Comparison of ENCODE assay signal across 21 mouse cellular contexts in the genomic region with DNA sequence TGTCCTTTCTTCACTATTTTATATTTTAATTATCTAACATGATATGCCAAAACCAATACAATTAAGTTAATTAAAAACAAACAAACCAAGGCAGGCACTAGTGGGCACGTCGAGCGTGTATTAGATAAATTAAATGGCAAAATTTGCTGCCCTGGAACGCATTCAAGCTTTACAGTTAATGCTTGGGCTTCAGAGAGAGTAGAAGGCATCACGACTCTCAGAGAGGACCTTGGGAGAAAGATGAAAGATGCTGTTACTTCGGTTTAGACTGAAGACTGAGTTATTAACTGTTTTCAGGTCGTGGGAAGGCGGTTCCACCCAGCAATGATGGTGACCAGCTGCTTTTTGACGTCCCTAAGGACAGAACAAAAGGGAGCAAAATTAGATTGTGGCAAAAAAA.
DNase-seq lines count a peak whose midpoint lies in the region; ATAC-seq and TF ChIP-seq lines count a peak whose summit lies in the region.
"Had no signal": no experiment of that assay in that cellular context is flagged by ENCODE, and none has a peak within 500 bp of the region (broad histone marks: within the 10 kb centered on the region; RNA-seq: fewer than 3 reads in every experiment).

No protein-coding gene starts in this region.

- H3K9ac ChIP-seq in intestine, embryonic 14.5 days (ENCODE audit: low read length), result no peak overlapping the region
- no peak overlapping the region for H3K9ac ChIP-seq in intestine, postnatal 0 days (ENCODE audit: low read depth, low read length)
- no peak overlapping the region for H3K9ac ChIP-seq in lung, embryonic 14.5 days
- H3K9ac ChIP-seq in limb, embryonic 13.5 days, result no peak overlapping the region
- H3K9ac ChIP-seq: hindbrain, embryonic 13.5 days; liver, embryonic 13.5 days; midbrain, embryonic 15.5 days had no signal

- no peak overlapping the region for H3K4me2 ChIP-seq in intestine, embryonic 14.5 days (ENCODE audit: low read length)
- no peak overlapping the region for H3K4me2 ChIP-seq in intestine, postnatal 0 days (replicated peaks; ENCODE audit: low read depth)
- 0 out of 2 replicates have a peak overlapping the region, but pooled peaks have one; percentile 20 for H3K4me2 ChIP-seq in lung, embryonic 14.5 days
- H3K4me2 ChIP-seq in limb, embryonic 13.5 days (replicated peaks), result 0 out of 2 replicates have a peak overlapping the region, but pooled peaks have one; percentile 3
- H3K4me2 ChIP-seq: heart, embryonic 11.5 days; hindbrain, embryonic 13.5 days; liver, embryonic 13.5 days; midbrain, embryonic 15.5 days had no signal

- H3K27me3 ChIP-seq in intestine, embryonic 14.5 days (replicated peaks; ENCODE audit: control insufficient read depth, insufficient read depth, low read length), result no peaks in the 10 kb centered on the region
- H3K27me3 ChIP-seq in intestine, postnatal 0 days (replicated peaks; ENCODE audit: control insufficient read depth, insufficient read depth, low read length), result no peaks in the 10 kb centered on the region
- no peaks in the 10 kb centered on the region for H3K27me3 ChIP-seq in lung, embryonic 14.5 days (ENCODE audit: insufficient read depth, low read length)
- no peaks in the 10 kb centered on the region for H3K27me3 ChIP-seq in limb, embryonic 13.5 days
- H3K27me3 ChIP-seq: hindbrain, embryonic 13.5 days; liver, embryonic 13.5 days; midbrain, embryonic 15.5 days had no signal

- no peak for TF ChIP-seq POLR2A in embryonic fibroblast, embryonic 13.5 days (IDR thresholded peaks at IDR 0.05; ENCODE audit: low read depth, low read length)

- H3K27ac ChIP-seq in intestine, embryonic 14.5 days (ENCODE audit: low read depth), result peak overlapping the region; percentile 84
- no peak overlapping the region for H3K27ac ChIP-seq in intestine, postnatal 0 days (ENCODE audit: low read depth, low read length)
- H3K27ac ChIP-seq in lung, embryonic 14.5 days (ENCODE audit: low read depth), result peak overlapping the region; percentile 97
- H3K27ac ChIP-seq in embryonic fibroblast, embryonic 13.5 days (ENCODE audit: insufficient read depth, low read length), result peak overlapping the region; percentile 29; the same call in 1 of the 2 replicates
- H3K27ac ChIP-seq in limb, embryonic 13.5 days, result peak overlapping the region; percentile 97; the same call in 1 of the 2 replicates
- H3K27ac ChIP-seq: hindbrain, embryonic 13.5 days; liver, embryonic 13.5 days; midbrain, embryonic 15.5 days had no signal

- no peaks in the 10 kb centered on the region for H3K36me3 ChIP-seq in intestine, embryonic 14.5 days (ENCODE audit: control insufficient read depth, insufficient read depth, low read length)
- H3K36me3 ChIP-seq in intestine, postnatal 0 days (ENCODE audit: control insufficient read depth, insufficient read depth), result no peaks in the 10 kb centered on the region
- no peaks in the 10 kb centered on the region for H3K36me3 ChIP-seq in lung, embryonic 14.5 days (ENCODE audit: insufficient read depth)
- H3K36me3 ChIP-seq in limb, embryonic 13.5 days, result no peaks in the 10 kb centered on the region
- H3K36me3 ChIP-seq: hindbrain, embryonic 13.5 days; liver, embryonic 13.5 days; midbrain, embryonic 15.5 days had no signal

- no peaks in the 10 kb centered on the region for H3K9me3 ChIP-seq in intestine, embryonic 14.5 days (ENCODE audit: control insufficient read depth, low read length)
- no peaks in the 10 kb centered on the region for H3K9me3 ChIP-seq in intestine, postnatal 0 days (ENCODE audit: control insufficient read depth)
- H3K9me3 ChIP-seq in lung, embryonic 14.5 days (ENCODE audit: low read depth, low read length), result no peaks in the 10 kb centered on the region
- no peaks in the 10 kb centered on the region for H3K9me3 ChIP-seq in limb, embryonic 13.5 days
- H3K9me3 ChIP-seq: hindbrain, embryonic 13.5 days; liver, embryonic 13.5 days; midbrain, embryonic 15.5 days had no signal

- no peak for DNase-seq in intestine, embryonic 14.5 days (ENCODE audit: low spot score)
- peak; percentile 82 for DNase-seq in lung, embryonic 14.5 days
- no peak for DNase-seq in lung, postnatal 14 days
- DNase-seq in frontal cortex, postnatal 36 days (ENCODE audit: low spot score in 2 of 2), result no peak
- DNase-seq: adrenal gland, postnatal 36 days; cerebellum, adult 11-12 months; cerebellum, postnatal 25 days; heart, postnatal 14 days; liver, embryonic 13.5 days; right cerebral cortex, postnatal 14 days; spleen, adult 18-20 months had no signal

- peaks cover 50% of the 10 kb centered on the region for H3K4me1 ChIP-seq in intestine, embryonic 14.5 days (replicated peaks; ENCODE audit: control insufficient read depth, insufficient read depth, low read length)
- no peaks in the 10 kb centered on the region for H3K4me1 ChIP-seq in intestine, postnatal 0 days (replicated peaks; ENCODE audit: control insufficient read depth, insufficient read depth, low read length)
- peaks cover 43% of the 10 kb centered on the region for H3K4me1 ChIP-seq in lung, embryonic 14.5 days (ENCODE audit: insufficient read depth)
- H3K4me1 ChIP-seq in embryonic fibroblast, embryonic 13.5 days (ENCODE audit: control insufficient read depth, insufficient read depth, low read length), result peaks cover 20% of the 10 kb centered on the region
- peaks cover 69% of the 10 kb centered on the region for H3K4me1 ChIP-seq in limb, embryonic 13.5 days
- H3K4me1 ChIP-seq: liver, embryonic 13.5 days had no signal

- no peak overlapping the region for H3K4me3 ChIP-seq in intestine, embryonic 14.5 days (ENCODE audit: low read depth, low read length)
- H3K4me3 ChIP-seq in intestine, postnatal 0 days (ENCODE audit: low read depth, low read length), result no peak overlapping the region
- no peak overlapping the region for H3K4me3 ChIP-seq in lung, embryonic 14.5 days (ENCODE audit: low read depth, low read length)
- H3K4me3 ChIP-seq in embryonic fibroblast, embryonic 13.5 days (ENCODE audit: insufficient read depth, low read length), result no peak overlapping the region
- no peak overlapping the region for H3K4me3 ChIP-seq in limb, embryonic 13.5 days
- H3K4me3 ChIP-seq: hindbrain, embryonic 13.5 days; liver, embryonic 13.5 days; midbrain, embryonic 15.5 days; myocyte had no signal

- TF ChIP-seq CTCF in intestine, postnatal 0 days (IDR thresholded peaks at IDR 0.05; ENCODE audit: low read depth), result no peak
- no peak for TF ChIP-seq CTCF in lung, embryonic 14.5 days (IDR thresholded peaks at IDR 0.05; ENCODE audit: low read depth)
- no peak for TF ChIP-seq CTCF in embryonic fibroblast, embryonic 13.5 days (IDR thresholded peaks at IDR 0.05; ENCODE audit: borderline replicate concordance, insufficient read depth, low read length)

- no peak for ATAC-seq in intestine, embryonic 14.5 days (replicated peaks; ENCODE audit: low FRiP score, low TSS enrichment, low read depth)
- ATAC-seq in intestine, postnatal 0 days, result no peak
- ATAC-seq in lung, embryonic 14.5 days (ENCODE audit: insufficient read depth), result no peak
- no peak for ATAC-seq in limb, embryonic 13.5 days (ENCODE audit: low FRiP score, low read depth)
- ATAC-seq: forebrain, embryonic 14.5 days; intestine, embryonic 16.5 days; lung, postnatal 0 days; midbrain, embryonic 15.5 days had no signal

- 31% methylated on average over 9 of the region's 9 CpGs for whole genome bisulfite sequencing in intestine, embryonic 14.5 days
- 60% methylated on average over 9 of the region's 9 CpGs for WGBS in intestine, postnatal 0 days
- WGBS in lung, embryonic 14.5 days, result 30% methylated on average over 9 of the region's 9 CpGs
- WGBS in limb, embryonic 13.5 days, result 16% methylated on average over 9 of the region's 9 CpGs

Comparison
In these comparisons a context has a peak if more than half of its experiments do, and no peak if none do; other contexts are left out.
1. H3K4me2 ChIP-seq: peak in lung, embryonic 14.5 days (single experiment) and limb, embryonic 13.5 days (single experiment); none in intestine, embryonic 14.5 days (single experiment) and intestine, postnatal 0 days (single experiment).